Mouse (Mus musculus) heart, embryonic 10.5 days (tissue): ENCODE data around the gene AC161166.1. TPM values are rescaled to one million over a fixed set of nuclear protein-coding genes. Genes with fewer than 3 reads are reported as not detected.

Experiments
- DNase-seq: peaks from one replicate; pipeline ENCODE4 v3.0.0-alpha.2; 2017; ENCODE audit warnings: low spot score
- H3K27ac ChIP-seq: fragments of 300-500 bp; sonication (generic); 2 replicates; pipeline ENCODE4 v1.5.1; 2016; ENCODE audit warnings: mild to moderate bottlenecking
- H3K27me3 ChIP-seq: fragments of 300-500 bp; sonication (generic); 2 replicates; pipeline ENCODE4 v1.6.1; 2016; ENCODE audit warnings: mild to moderate bottlenecking; ENCODE audit not compliant: poor library complexity, insufficient read depth, severe bottlenecking
- H3K36me3 ChIP-seq: fragments of 300-500 bp; sonication (generic); 2 replicates; pipeline ENCODE4 v1.6.1; 2016; ENCODE audit warnings: mild to moderate bottlenecking, moderate library complexity
- H3K4me1 ChIP-seq: fragments of 300-500 bp; sonication (generic); 2 replicates; pipeline ENCODE4 v1.6.1; 2016; ENCODE audit warnings: mild to moderate bottlenecking
- H3K4me3 ChIP-seq: fragments of 300-500 bp; sonication (generic); 2 replicates; pipeline ENCODE4 v1.5.1; 2016; ENCODE audit warnings: mild to moderate bottlenecking, moderate library complexity
- H3K9me3 ChIP-seq: fragments of 300-500 bp; sonication (generic); 2 replicates; pipeline ENCODE4 v1.6.1; 2016; ENCODE audit warnings: mild to moderate bottlenecking, moderate library complexity
- WGBS: fragments of 180-500 bp; shearing (Covaris S2); methylation state at CpG from one replicate; pipeline ENCODE4 v1.1.7; 2016; 5-methylcytosine and 5-hydroxymethylcytosine counted together
- polyA plus RNA-seq: library from polyadenylated mRNA; unstranded; fragments of >200 nt; fragmentation: Nextera tagmentation; extraction: Ambion mirVana; gene quantifications from 2 replicates; pipeline ENCODE4 v1.2.1, GENCODE M21; 2016

AC161166.1 gene
- polyA plus RNA-seq, result 0.46 and 0.49 TPM in 2 replicates

- Histone ChIP-seq H3K36me3 (peaks cover 50% of the 10 kb centered on the region), H3K9me3 (no peaks in the 10 kb centered on the region), H3K27me3 (no peaks in the 10 kb centered on the region), H3K27ac (no peak within 1 kb of the TSS), H3K4me1 (peaks cover 6% of the 10 kb centered on the region), H3K4me3 (no peak within 1 kb of the TSS)
- no peak for DNase-seq
- WGBS, result 84% methylated on average over 7 of the region's 7 CpGs
Measured at GRCm38 (mm10) chr7:24512355-24512754, at the start of gene AC161166.1. AC161166.1 (minus strand) TSS chr7:24512455.

DNA sequence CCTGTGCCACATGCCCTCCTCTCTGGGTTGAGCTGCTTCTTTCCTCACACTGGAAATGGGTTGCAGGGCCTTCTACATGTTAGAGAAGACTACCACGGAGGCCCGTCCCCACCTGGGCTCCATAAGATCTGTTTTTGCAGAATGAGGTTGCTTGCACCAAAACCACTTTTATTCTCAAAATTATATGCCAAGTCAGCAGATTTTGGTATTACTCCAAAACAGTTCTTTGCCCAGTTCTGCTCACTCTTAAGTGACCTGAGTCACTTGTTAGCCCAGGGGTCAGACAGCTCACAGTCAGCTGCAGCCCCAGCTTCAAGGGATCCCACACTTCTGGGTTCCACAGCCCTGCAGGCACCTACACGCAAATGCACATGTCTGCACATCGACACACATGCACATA is 49.2 kb upstream of the AC161166.1 start:
- peaks cover 76% of the 10 kb centered on the region for H3K36me3 ChIP-seq

GRCm38 (mm10) chr7:24555786-24556185 is 43.5 kb upstream of the AC161166.1 start:
- H3K27ac ChIP-seq, result no peak overlapping the region
- H3K36me3 ChIP-seq, result peaks cover 85% of the 10 kb centered on the region
- H3K27me3 ChIP-seq, result no peaks in the 10 kb centered on the region
- no peak overlapping the region for H3K4me3 ChIP-seq
- H3K9me3 ChIP-seq, result no peaks in the 10 kb centered on the region
- no peaks in the 10 kb centered on the region for H3K4me1 ChIP-seq
- 90% methylated on average over 10 of the region's 10 CpGs for WGBS
- no peak for DNase-seq

More for the DNA sequence above, 49.2 kb upstream of the AC161166.1 start:
- H3K27ac ChIP-seq, result no peak overlapping the region
- no peaks in the 10 kb centered on the region for H3K9me3 ChIP-seq
- WGBS, result 82% methylated on average over 4 of the region's 4 CpGs
- H3K4me3 ChIP-seq, result no peak overlapping the region
- DNase-seq, result no peak
- H3K4me1 ChIP-seq, result no peaks in the 10 kb centered on the region
- H3K27me3 ChIP-seq, result no peaks in the 10 kb centered on the region

- Histone ChIP-seq H3K9me3 (no peaks in the 10 kb centered on the region), H3K4me3 (no peak overlapping the region), H3K27ac (no peak overlapping the region), H3K4me1 (peaks cover 7% of the 10 kb centered on the region), H3K36me3 (peaks cover 83% of the 10 kb centered on the region), H3K27me3 (no peaks in the 10 kb centered on the region)
- no peak for DNase-seq
- WGBS, result 83% methylated on average over 12 of the region's 12 CpGs
Measured at GRCm38 (mm10) chr7:24551985-24552759, 39.9 kb upstream of the AC161166.1 start.

- peaks cover 16% of the 10 kb centered on the region for H3K4me1 ChIP-seq
- no peak for DNase-seq
- H3K4me3 ChIP-seq, result peak overlapping the region; percentile 88
- no peaks in the 10 kb centered on the region for H3K27me3 ChIP-seq
- peak overlapping the region; percentile 89 for H3K27ac ChIP-seq
- peaks cover 43% of the 10 kb centered on the region for H3K36me3 ChIP-seq
- 31% methylated on average over 13 of the region's 13 CpGs for WGBS
- H3K9me3 ChIP-seq, result no peaks in the 10 kb centered on the region
Measured at GRCm38 (mm10) chr7:24547534-24548036, 35.3 kb upstream of the AC161166.1 start.

- H3K27me3 ChIP-seq, result no peaks in the 10 kb centered on the region
- peaks cover 36% of the 10 kb centered on the region for H3K36me3 ChIP-seq
- no peaks in the 10 kb centered on the region for H3K9me3 ChIP-seq
- peaks cover 16% of the 10 kb centered on the region for H3K4me1 ChIP-seq
- peak overlapping the region; percentile 88 for H3K4me3 ChIP-seq
- H3K27ac ChIP-seq, result peak overlapping the region; percentile 89
- DNase-seq, result peak; percentile 100
- 2% methylated on average over 53 of the region's 57 CpGs for WGBS
Measured at GRCm38 (mm10) chr7:24546634-24547389, 34.6 kb upstream of the AC161166.1 start.

DNA sequence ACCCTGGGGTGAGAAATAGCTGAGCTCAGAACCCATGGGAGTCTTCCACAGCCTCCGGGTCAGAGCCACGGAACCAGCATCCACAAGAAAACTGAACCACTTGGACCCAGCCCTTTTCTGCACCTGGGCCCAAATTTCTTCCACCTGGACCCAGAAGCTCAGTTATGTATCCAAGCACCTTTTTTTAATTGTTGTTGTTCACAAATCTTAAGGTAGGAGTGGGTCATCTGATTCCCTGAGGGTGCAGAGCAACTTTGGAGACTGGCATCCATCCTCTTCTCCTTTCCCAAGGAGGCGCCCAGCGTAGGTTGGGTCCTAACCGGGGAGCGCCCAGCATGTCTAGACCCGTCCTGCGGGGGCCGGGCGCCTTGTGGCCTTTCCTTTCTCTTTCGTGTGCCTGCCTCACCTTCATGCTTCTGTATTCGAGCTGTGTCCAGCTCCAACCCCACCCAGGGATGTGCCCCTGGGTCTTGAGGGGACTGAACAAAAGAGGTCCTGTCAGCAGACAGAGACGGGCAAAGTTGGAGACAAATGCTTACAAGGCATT is 33.9 kb upstream of the AC161166.1 start, which contains the start of the genes Pinlyp and Xrcc1:
Gene Pinlyp, minus strand, starts transcription at position 51 of the 547 bp plus-strand sequence.
Gene Xrcc1, plus strand, starts transcription at position 222 of the 547 bp plus-strand sequence.
- 31% methylated on average over 13 of the region's 13 CpGs for whole genome bisulfite sequencing
- Histone ChIP-seq H3K4me1 (peaks cover 16% of the 10 kb centered on the region), H3K9me3 (no peaks in the 10 kb centered on the region), H3K36me3 (peaks cover 29% of the 10 kb centered on the region), H3K27me3 (no peaks in the 10 kb centered on the region), H3K4me3 (peak within 1 kb of the TSS; percentile 88), H3K27ac (peak within 1 kb of the TSS; percentile 89)
- DNase-seq, result no peak

GRCm38 (mm10) chr7:24544506-24544905 is 32.3 kb upstream of the AC161166.1 start:
- DNase-seq, result no peak
- H3K36me3 ChIP-seq, result peaks cover 13% of the 10 kb centered on the region
- no peaks in the 10 kb centered on the region for H3K9me3 ChIP-seq
- peaks cover 16% of the 10 kb centered on the region for H3K4me1 ChIP-seq
- 76% methylated on average over 2 of the region's 2 CpGs for WGBS
- no peaks in the 10 kb centered on the region for H3K27me3 ChIP-seq
- H3K4me3 ChIP-seq, result no peak overlapping the region
- H3K27ac ChIP-seq, result no peak overlapping the region

DNA sequence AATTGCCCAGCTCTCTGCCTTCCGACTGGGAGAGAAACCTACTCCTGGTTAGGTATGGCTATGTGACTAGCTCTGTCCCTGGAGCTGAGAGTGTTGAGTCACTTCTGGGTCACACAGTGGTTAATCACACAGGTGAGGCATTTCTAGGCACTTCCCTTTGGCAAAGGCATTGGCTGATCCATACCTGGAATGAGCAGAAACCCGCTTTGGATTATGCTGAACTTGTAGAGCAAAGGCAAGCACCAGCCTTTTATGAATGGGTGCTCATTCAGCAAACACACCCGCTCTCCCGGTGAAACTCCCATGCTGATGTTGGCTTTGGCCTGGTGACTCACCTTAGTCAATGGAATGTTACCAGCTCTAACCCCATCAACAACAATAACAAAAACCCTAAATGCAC is 27.4 kb upstream of the AC161166.1 start:
- WGBS, result 88% methylated on average over 4 of the region's 4 CpGs
- peaks cover 11% of the 10 kb centered on the region for H3K27me3 ChIP-seq
- DNase-seq, result no peak
- no peak overlapping the region for H3K4me3 ChIP-seq
- peaks cover 13% of the 10 kb centered on the region; the same call in 1 of the 2 replicates for H3K36me3 ChIP-seq
- no peak overlapping the region for H3K27ac ChIP-seq
- no peaks in the 10 kb centered on the region for H3K4me1 ChIP-seq
- H3K9me3 ChIP-seq, result no peaks in the 10 kb centered on the region

- DNase-seq, result no peak
- WGBS, result 74% methylated on average over 5 of the region's 5 CpGs
Measured at GRCm38 (mm10) chr7:24538701-24539100, 26.4 kb upstream of the AC161166.1 start.

DNA sequence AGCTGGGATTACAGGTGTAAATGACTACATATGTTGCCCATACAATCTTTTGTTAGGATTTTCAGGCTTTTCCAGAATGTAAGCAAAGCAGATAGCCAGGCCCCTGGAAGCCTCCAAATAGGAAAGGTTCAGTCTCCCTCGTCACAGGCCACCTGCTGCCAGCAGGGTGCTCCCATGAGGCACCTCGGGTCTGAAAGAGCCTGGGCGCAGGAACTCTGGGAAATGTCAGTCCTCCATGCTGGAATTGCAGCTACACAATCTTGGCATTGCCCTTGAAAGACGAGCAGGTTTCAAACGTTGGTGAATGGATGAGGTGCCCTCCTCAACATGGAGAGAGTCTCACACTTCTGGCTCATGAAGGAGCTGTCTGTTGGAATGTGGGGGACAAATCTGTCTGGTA is 25.9 kb upstream of the AC161166.1 start:
- no peak for DNase-seq
- H3K9me3 ChIP-seq, result no peaks in the 10 kb centered on the region
- no peak overlapping the region for H3K27ac ChIP-seq
- peaks cover 12% of the 10 kb centered on the region for H3K4me1 ChIP-seq
- H3K36me3 ChIP-seq, result peaks cover 25% of the 10 kb centered on the region
- no peak overlapping the region for H3K4me3 ChIP-seq
- H3K27me3 ChIP-seq, result peaks cover 26% of the 10 kb centered on the region
- 50% methylated on average over 5 of the region's 5 CpGs for WGBS

More at GRCm38 (mm10) chr7:24538701-24539100, 26.4 kb upstream of the AC161166.1 start:
- Histone ChIP-seq H3K27me3 (peaks cover 21% of the 10 kb centered on the region), H3K36me3 (peaks cover 19% of the 10 kb centered on the region), H3K4me1 (peaks cover 7% of the 10 kb centered on the region), H3K4me3 (no peak overlapping the region), H3K27ac (no peak overlapping the region), H3K9me3 (no peaks in the 10 kb centered on the region)

DNA sequence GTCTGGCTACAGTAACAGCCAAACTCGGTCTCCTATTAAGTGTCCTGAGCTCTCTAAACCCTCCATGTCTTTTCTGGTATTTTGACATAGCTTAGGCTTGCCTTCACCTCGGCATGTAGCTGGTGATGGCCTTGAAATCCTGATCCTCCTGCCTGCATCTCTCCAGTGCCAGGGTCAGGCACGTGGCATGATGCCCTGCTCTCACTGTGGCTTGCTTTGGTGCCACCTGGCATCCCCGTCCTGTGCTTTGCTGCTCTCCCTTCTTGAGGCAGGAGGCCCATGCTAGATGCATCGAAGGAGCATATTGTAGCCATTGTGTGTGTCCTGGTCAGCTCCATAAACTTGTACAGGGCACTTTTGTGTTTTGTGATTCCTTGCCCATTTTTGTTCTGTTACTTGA is 25.3 kb upstream of the AC161166.1 start:
- WGBS, result 76% methylated on average over 5 of the region's 5 CpGs

More for the DNA sequence above, 25.3 kb upstream of the AC161166.1 start:
- Histone ChIP-seq H3K27me3 (peaks cover 30% of the 10 kb centered on the region), H3K27ac (no peak overlapping the region), H3K36me3 (peaks cover 28% of the 10 kb centered on the region), H3K4me3 (no peak overlapping the region), H3K4me1 (peaks cover 13% of the 10 kb centered on the region), H3K9me3 (no peaks in the 10 kb centered on the region)
- DNase-seq, result no peak
